Mouse (Mus musculus): ENCODE measurements around the gene Lix1. TPM values are rescaled to one million over a fixed set of nuclear protein-coding genes. Genes with fewer than 3 reads are reported as not detected.

The Lix1 gene
- not detected in 2 replicates for polyA plus RNA-seq (2012; ENCODE audit: insufficient read depth, low replicate concordance)

- H3K4me3 ChIP-seq (replicated peaks), result no peak within 1 kb of the TSS
- peaks cover 25% of the 10 kb centered on the region for H3K4me1 ChIP-seq
- TF ChIP-seq FLI1 (IDR thresholded peaks at IDR 0.05; ENCODE audit: low read length), result no peak
- TF ChIP-seq GATA1 (IDR thresholded peaks at IDR 0.05; ENCODE audit: borderline replicate concordance, low read length), result no peak
- no peaks in the 10 kb centered on the region for H3K27me3 ChIP-seq (replicated peaks)
- H3K36me3 ChIP-seq (replicated peaks; ENCODE audit: low read length), result no peaks in the 10 kb centered on the region
- no peaks in the 10 kb centered on the region for H3K9me3 ChIP-seq
Observed at GRCm38 (mm10) chr17:17402222-17403004, at the start of gene Lix1. TSS of gene Lix1 (plus strand) at chr17:17402672.

GRCm38 (mm10) chr17:17373550-17373917 is 28.9 kb upstream of the Lix1 start:
- peaks cover 15% of the 10 kb centered on the region for H3K36me3 ChIP-seq (replicated peaks; ENCODE audit: low read length)
- H3K4me1 ChIP-seq, result peaks cover 31% of the 10 kb centered on the region
- peak overlapping the region; percentile 99 for H3K4me3 ChIP-seq (replicated peaks)
- no peak for TF ChIP-seq FLI1 (IDR thresholded peaks at IDR 0.05; ENCODE audit: low read length)
- no peak for TF ChIP-seq GATA1 (IDR thresholded peaks at IDR 0.05; ENCODE audit: borderline replicate concordance, low read length)
- no peaks in the 10 kb centered on the region for H3K9me3 ChIP-seq
- H3K27me3 ChIP-seq (replicated peaks), result no peaks in the 10 kb centered on the region

- Histone ChIP-seq H3K4me3 (replicated peaks) (peak within 1 kb of the TSS; percentile 99), H3K27me3 (replicated peaks) (no peaks in the 10 kb centered on the region), H3K36me3 (replicated peaks; ENCODE audit: low read length) (peaks cover 21% of the 10 kb centered on the region), H3K4me1 (peaks cover 24% of the 10 kb centered on the region), H3K9me3 (no peaks in the 10 kb centered on the region)
- TF ChIP-seq FLI1 (IDR thresholded peaks at IDR 0.05; ENCODE audit: low read length) (no peak), GATA1 (IDR thresholded peaks at IDR 0.05; ENCODE audit: borderline replicate concordance, low read length) (peak; percentile 39; the same call in 1 of the 3 replicates)
Observed at GRCm38 (mm10) chr17:17373918-17374910, 28.3 kb upstream of the Lix1 start, which contains the start of gene Riok2. TSS of gene Riok2 (plus strand) at chr17:17374309.

- Histone ChIP-seq H3K9me3 (no peaks in the 10 kb centered on the region), H3K36me3 (replicated peaks; ENCODE audit: low read length) (peaks cover 30% of the 10 kb centered on the region), H3K4me3 (replicated peaks) (peak overlapping the region; percentile 60), H3K27me3 (replicated peaks) (no peaks in the 10 kb centered on the region), H3K4me1 (peaks cover 24% of the 10 kb centered on the region; the same call in 1 of the 2 replicates)
- no peak for TF ChIP-seq FLI1 (IDR thresholded peaks at IDR 0.05; ENCODE audit: low read length)
- TF ChIP-seq GATA1 (IDR thresholded peaks at IDR 0.05; ENCODE audit: borderline replicate concordance, low read length), result no peak
Observed at GRCm38 (mm10) chr17:17375581-17375980, 26.9 kb upstream of the Lix1 start.

- no peak for TF ChIP-seq FLI1 (IDR thresholded peaks at IDR 0.05; ENCODE audit: low read length)
- TF ChIP-seq GATA1 (IDR thresholded peaks at IDR 0.05; ENCODE audit: borderline replicate concordance, low read length), result no peak
- Histone ChIP-seq H3K4me3 (replicated peaks) (no peak overlapping the region), H3K36me3 (replicated peaks; ENCODE audit: low read length) (peaks cover 90% of the 10 kb centered on the region)
Observed at GRCm38 (mm10) chr17:17383703-17384102, 18.8 kb upstream of the Lix1 start.

GRCm38 (mm10) chr17:17384502-17384901 is 18.0 kb upstream of the Lix1 start:
- H3K27me3 ChIP-seq (replicated peaks), result no peaks in the 10 kb centered on the region
- no peaks in the 10 kb centered on the region for H3K9me3 ChIP-seq
- TF ChIP-seq GATA1 (IDR thresholded peaks at IDR 0.05; ENCODE audit: borderline replicate concordance, low read length) (no peak), FLI1 (IDR thresholded peaks at IDR 0.05; ENCODE audit: low read length) (no peak)
- peaks cover 8% of the 10 kb centered on the region; the same call in 1 of the 2 replicates for H3K4me1 ChIP-seq
- H3K4me3 ChIP-seq (replicated peaks), result no peak overlapping the region
- H3K36me3 ChIP-seq (replicated peaks; ENCODE audit: low read length), result peaks cover 94% of the 10 kb centered on the region

More at GRCm38 (mm10) chr17:17383703-17384102, 18.8 kb upstream of the Lix1 start:
- no peaks in the 10 kb centered on the region for H3K27me3 ChIP-seq (replicated peaks)
- no peaks in the 10 kb centered on the region for H3K9me3 ChIP-seq
- peaks cover 4% of the 10 kb centered on the region; the same call in 1 of the 2 replicates for H3K4me1 ChIP-seq

- TF ChIP-seq FLI1 (IDR thresholded peaks at IDR 0.05; ENCODE audit: low read length), result no peak
- TF ChIP-seq GATA1 (IDR thresholded peaks at IDR 0.05; ENCODE audit: borderline replicate concordance, low read length), result no peak
- no peaks in the 10 kb centered on the region for H3K27me3 ChIP-seq (replicated peaks)
- no peaks in the 10 kb centered on the region for H3K9me3 ChIP-seq
- H3K36me3 ChIP-seq (replicated peaks; ENCODE audit: low read length), result peaks cover 94% of the 10 kb centered on the region
- H3K4me1 ChIP-seq, result peaks cover 8% of the 10 kb centered on the region; the same call in 1 of the 2 replicates
- H3K4me3 ChIP-seq (replicated peaks), result no peak overlapping the region
Observed at GRCm38 (mm10) chr17:17386117-17386516, 16.4 kb upstream of the Lix1 start.

GRCm38 (mm10) chr17:17391823-17392222 is 10.6 kb upstream of the Lix1 start:
- Histone ChIP-seq H3K9me3 (no peaks in the 10 kb centered on the region), H3K4me3 (replicated peaks) (no peak overlapping the region), H3K36me3 (replicated peaks; ENCODE audit: low read length) (peaks cover 74% of the 10 kb centered on the region), H3K4me1 (peaks cover 9% of the 10 kb centered on the region; the same call in 1 of the 2 replicates), H3K27me3 (replicated peaks) (no peaks in the 10 kb centered on the region)
- TF ChIP-seq GATA1 (IDR thresholded peaks at IDR 0.05; ENCODE audit: borderline replicate concordance, low read length), result no peak
- TF ChIP-seq FLI1 (IDR thresholded peaks at IDR 0.05; ENCODE audit: low read length), result no peak

GRCm38 (mm10) chr17:17392863-17393262 is 9.6 kb upstream of the Lix1 start:
- Histone ChIP-seq H3K4me1 (peaks cover 16% of the 10 kb centered on the region; the same call in 1 of the 2 replicates), H3K4me3 (replicated peaks) (no peak overlapping the region), H3K9me3 (no peaks in the 10 kb centered on the region), H3K36me3 (replicated peaks; ENCODE audit: low read length) (peaks cover 64% of the 10 kb centered on the region), H3K27me3 (replicated peaks) (no peaks in the 10 kb centered on the region)
- TF ChIP-seq FLI1 (IDR thresholded peaks at IDR 0.05; ENCODE audit: low read length) (no peak), GATA1 (IDR thresholded peaks at IDR 0.05; ENCODE audit: borderline replicate concordance, low read length) (no peak)

Data from megakaryocyte, embryonic 14.5 days (primary cell).